Mouse (Mus musculus) cerebellum, adult 18-20 months (tissue): ENCODE results near the gene Dyrk3.
A peak's percentile ranks its signal among the peaks of the same experiment; 100 is the strongest.
"Not testable (repeated sequence)": the region's sequence is repeated elsewhere in the genome, so short reads cannot be mapped to it uniquely, and the experiment has no call there.

ENCODE experiments used
- DNase-seq, 2 experiments: peaks; one replicate each; pipeline ENCODE4 v3.0.0; 2021

The Dyrk3 gene

GRCm38 (mm10) chr1:131153018-131153629, 15.0 kb upstream of the Dyrk3 start, which contains the start of gene Eif2d:
Gene Eif2d, plus strand, starts transcription at chr1:131153181.
- peak; percentile 93 for DNase-seq

DNA sequence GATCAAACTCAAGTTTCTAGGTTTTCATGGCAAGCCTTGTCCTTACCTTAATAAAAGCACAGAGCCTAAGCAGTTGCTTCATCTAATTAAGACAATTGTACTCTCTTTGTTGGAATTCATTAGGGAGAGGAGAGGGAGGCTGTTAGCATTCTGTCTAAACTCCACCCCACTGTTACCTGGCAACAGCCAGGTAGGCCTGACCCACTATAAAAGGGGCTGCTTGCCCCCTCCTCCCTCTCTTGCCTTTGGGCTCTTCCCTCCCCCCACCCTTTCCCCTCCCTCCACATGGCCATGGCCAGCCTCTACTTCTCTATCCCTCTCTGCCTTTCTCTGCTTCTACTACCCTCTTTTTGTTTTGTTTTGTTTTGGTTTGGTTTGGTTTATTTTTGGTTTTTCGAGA, 11.4 kb upstream of the Dyrk3 start:
- no peak for DNase-seq

GRCm38 (mm10) chr1:131146181-131146614, 8.1 kb upstream of the Dyrk3 start:
- DNase-seq = no peak

- DNase-seq = not testable (repeated sequence)
These were observed 7.1 kb upstream of the Dyrk3 start for GRCm38 (mm10) chr1:131145222-131145621.

- DNase-seq = no peak
These were observed 4.3 kb upstream of the Dyrk3 start for GRCm38 (mm10) chr1:131142472-131142871.

GRCm38 (mm10) chr1:131141449-131141848, 3.3 kb upstream of the Dyrk3 start:
- no peak for DNase-seq

DNA sequence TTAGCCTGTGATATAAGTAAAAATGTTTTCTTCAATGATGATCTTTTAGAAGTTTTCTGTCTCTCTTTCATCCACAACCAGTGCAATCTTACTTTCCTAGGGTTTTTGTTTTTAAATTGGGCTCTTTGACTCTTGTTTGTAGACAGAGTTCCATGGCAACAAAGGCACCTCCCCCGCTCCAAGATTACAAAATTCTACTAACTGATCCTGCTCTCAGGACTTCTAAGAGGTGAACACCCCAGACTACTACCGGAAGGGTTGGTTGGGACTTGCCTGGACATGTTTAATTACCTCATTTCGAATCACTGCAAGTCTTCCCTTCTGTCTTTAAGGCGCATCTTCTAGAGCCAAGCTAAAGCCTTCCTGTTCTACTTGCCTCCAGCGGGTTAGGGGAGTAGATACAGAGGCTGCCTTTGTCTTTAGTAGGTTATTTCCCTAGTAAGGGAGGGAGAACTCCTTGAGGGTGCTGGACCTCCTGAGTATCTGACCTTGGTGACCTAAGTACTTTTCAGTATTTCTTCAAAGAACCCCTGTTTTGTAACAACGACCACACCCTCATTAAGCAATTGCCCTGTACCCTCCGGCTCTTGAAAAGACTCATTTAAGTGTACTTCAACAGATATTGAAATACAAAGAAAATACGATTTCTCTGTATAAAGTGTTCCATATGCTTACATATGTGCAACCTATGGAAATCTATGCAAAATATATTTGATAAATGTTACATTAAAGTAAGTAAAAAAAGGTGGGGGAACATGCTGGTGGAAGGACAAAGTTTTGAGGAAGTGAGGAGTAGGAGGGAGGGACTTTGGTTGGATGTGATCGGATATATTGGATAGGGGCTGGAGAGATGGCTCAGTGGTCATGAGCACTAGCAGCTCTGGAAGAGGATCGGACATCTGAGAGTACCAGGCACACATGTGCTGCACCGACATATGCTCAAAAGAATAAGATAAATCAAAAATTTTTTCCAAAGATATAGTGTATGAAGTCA, 1.3 kb upstream of the Dyrk3 start:
- DNase-seq = no peak

DNA sequence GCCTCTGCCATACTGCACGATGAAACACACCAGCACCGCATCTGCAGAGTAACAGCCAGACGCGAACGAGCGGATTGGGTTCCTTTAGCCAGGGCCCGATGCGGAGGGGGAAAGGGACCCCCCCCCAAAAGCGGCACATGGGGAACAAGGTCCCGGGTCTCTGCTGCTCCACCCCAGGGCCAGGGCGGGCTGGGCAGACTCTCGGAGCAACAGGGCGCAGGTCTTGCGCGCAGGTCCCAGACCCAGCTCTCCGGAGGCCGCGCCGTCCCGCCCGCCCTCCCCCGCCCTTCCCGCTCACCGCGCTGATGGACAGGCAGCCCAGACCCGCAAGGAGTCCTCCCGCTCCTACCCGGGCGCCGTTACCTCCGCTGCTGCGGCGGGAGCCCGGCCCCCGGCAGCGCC, 422 bp downstream of the Dyrk3 start:
- DNase-seq = no peak

- no peak for DNase-seq
These were observed 1.0 kb downstream of the Dyrk3 start for GRCm38 (mm10) chr1:131137111-131137510.

DNA sequence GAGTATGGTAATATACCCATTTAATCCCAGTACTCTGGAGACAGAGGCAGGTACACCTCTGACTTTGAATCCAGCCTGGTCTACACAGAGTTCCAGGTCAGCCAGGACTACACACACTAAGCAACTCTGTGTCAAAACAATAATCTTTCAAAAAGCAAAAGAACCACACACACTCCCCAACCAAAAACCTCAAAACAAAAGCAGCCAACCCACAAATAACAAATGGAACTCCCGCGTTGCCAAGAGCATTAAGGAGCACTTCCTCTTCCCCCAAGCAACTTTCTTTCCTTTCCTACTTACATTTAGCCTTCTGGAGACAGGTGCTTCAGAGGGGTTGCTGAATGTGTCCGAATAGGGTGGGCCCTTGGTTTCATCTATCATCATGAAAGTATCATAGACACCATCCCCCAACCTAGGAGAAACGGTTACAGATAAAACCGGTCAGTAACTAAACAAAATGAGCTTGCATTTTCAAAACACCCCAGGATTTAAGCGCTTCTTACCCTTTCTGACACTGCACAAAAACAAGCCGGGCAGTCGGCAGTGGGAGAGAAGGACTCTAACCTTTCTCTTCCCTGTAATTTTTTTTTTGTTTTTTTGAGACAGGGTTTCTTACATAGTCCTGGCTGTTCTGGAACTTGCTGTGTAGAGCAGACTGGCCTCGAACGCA, 2.0 kb downstream of the Dyrk3 start:
- DNase-seq = no peak

- DNase-seq = no peak
These were observed 3.1 kb downstream of the Dyrk3 start for GRCm38 (mm10) chr1:131134942-131135522.

- no peak for DNase-seq
These were observed 3.9 kb downstream of the Dyrk3 start for GRCm38 (mm10) chr1:131134231-131134630.

GRCm38 (mm10) chr1:131125987-131126744, 12.0 kb downstream of the Dyrk3 start:
- no peak for DNase-seq

- no peak for DNase-seq
These were observed 14.4 kb downstream of the Dyrk3 start for GRCm38 (mm10) chr1:131123522-131124265.

DNA sequence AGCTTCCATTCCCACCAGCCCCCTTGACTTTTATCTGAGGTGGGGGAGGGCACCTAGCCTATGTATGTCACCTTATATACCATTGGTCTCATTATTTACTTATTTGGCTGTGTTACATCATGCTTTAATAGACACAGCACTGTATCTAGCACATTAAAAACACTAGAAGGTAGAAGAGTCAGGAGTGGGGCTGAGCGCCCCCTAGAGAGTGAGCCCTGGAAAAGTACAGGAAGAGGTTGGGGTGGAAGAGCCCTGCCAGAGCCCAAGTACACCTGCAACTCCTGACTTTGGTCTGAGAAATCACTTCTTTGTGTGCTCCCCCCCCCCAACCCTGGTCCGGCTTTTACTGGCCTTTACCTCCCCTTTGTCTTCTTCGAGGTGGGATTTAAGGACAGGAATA, 16.2 kb downstream of the Dyrk3 start:
- DNase-seq = peak in 1 of 2 experiments; percentile 32

DNA sequence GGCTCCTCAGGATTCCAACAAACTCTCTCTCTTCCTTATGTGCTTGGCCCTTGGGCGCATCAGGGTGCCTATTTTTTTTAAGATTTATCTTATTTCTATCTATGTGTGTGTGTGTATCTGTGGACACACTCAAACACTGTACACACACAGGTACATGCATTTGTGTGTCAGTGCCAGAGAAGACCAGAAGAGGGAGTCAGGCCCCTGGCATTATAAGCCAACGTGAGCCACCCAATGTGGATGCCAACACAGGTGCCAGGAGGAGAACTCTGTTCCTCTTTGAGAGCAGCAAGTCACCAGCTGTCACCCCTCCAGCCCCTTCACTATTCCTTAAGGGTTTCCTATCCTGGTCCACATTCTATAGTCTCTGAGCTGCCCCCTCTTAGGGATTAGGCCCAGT, 19.1 kb downstream of the Dyrk3 start:
- DNase-seq = no peak

- DNase-seq = no peak
These were observed 19.6 kb downstream of the Dyrk3 start for GRCm38 (mm10) chr1:131118530-131118929.

DNA sequence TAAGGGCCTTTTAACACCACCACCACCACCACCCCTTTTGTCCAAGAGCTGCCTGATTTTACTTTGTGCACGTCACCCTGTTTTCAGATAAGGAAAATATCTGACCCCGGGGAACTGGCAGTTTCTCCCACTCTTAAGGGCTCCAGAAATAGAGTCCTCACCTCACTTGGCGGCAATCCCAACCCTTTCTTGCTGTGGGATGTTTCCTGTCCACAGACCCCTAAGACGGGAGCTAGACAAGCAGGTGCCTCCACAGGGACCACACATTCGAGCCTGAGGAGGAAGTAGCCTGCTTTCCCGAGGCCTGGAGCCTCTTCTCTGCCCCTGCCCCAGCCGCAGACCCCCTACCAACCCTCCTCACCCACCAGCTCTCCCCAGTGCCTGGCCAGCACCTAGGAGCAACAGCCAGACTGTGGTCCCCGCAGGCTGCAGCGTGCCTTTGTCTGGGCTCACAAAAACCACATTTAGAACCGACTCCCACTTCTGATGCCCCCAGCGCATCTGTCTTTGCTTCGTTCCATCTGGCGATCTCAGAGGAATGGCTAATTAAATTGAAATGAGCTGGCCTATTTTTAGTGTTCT, 21.6 kb downstream of the Dyrk3 start:
- DNase-seq = peak; percentile 27 to 34

DNA sequence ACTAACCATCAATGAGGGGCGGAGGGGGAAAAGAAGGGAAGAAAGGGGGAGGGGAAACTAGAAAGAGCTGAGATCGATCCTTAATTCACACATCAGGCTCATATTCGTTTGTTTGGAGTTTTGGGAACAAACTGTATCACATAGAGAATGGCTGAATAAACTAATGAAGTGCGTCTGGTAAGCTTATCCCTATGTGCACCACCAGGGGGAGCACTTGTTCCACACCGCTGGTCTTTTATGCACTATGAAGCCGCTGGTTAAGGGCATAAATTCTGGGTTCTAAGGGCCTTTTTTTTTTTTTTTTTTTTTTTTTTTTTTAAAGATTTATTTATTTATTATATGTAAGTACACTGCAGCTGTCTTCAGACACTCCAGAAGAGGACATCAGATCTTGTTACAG, 22.2 kb downstream of the Dyrk3 start:
- DNase-seq = peak; percentile 66 to 80

- DNase-seq = no peak
These were observed 25.6 kb downstream of the Dyrk3 start for GRCm38 (mm10) chr1:131112576-131112975.

DNA sequence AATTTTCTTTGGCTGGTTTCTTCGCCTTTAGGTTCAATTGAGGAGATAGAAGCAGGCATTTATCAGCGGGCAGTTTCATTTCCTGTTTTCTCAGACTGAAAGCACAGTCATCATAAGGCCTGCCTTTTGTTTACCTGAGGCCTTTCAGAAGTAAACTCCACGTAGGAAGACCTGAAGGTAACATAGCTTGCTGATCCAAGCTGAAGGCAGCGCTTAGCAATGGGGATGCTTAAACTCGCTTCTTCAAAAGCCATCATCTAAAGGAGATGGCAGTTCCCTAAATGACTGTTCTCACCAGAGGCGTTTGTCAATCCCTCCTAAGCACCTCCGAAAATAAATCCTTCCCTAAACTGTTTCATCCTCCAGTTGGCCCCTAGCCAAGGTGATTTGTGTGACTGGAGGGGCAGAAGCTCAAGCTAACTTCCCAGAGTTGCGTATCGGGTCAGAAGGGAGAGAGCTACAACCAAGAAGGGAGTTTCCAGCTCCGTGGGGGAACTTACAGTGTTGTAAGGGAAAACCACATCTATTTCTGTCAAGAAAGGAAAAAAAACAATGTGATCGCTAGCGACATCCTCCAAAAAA, 27.5 kb downstream of the Dyrk3 start:
- no peak for DNase-seq
